Mouse (Mus musculus) heart, adult 9 months (tissue): ENCODE measurements around the gene Hlx.

Experiments used
- DNase-seq, 2 experiments: peaks; one replicate each; pipeline ENCODE4 v3.0.0; 2022; ENCODE audit warnings: low spot score in 2 of 2

Gene Hlx

GRCm38 (mm10) chr1:184716117-184716516 lies 16.3 kb downstream of the Hlx start:
- no peak for DNase-seq

DNA sequence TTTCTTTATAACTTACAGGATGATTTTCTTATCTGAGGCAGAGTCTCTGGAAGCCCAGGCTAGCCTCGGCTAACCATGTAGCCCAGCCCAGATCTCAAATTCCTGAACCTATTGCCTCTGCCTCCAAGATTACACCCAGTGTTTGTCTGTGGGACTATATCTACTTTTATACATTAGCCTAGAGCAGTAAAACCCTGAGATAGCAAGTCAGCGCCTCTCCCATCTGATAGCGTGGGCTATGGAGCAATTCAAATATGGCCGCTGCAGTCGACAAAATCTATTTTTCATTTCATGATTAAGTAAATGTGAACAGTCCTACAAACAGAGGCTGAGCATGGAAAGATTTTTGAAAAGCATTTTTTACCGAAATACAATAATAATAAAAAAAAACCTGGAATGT lies 16.7 kb downstream of the Hlx start:
- no peak for DNase-seq

DNA sequence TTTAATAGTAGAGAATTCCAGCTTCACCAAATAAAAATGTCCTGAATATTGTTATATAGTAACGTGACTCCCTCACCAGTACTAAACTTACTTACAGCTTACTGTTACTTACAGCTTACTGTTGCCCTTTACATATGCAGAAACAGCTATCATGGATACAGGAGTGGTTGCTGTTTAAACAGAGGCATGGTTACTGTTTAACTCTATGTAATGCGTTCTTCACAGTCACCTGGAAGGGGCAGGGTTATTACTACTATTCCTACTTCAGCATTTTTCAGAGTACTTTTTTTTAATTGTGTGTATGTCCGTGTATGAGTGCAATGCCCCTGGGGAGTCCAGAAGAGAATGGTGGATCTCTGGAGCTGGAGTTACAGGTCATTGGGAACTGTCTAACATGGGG lies 17.9 kb downstream of the Hlx start:
- no peak for DNase-seq

DNA sequence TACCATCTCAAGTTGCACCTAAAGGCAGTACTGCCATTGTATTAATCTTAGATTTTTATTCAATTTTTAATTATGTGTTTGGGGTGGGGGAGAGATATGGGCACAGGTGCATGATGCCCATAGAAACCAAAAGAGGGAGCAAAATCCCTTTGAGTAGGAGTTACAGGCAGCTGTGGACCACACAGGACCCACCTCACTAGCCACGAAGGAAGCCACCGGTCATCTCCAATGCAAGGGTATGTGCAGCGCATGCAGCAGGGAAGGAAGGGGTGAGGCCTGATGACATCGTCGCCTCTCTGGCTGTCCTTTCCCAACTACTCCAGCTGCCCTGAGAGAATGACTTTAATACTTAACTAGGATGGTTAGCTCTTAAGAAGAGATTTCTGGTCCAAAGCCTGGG lies 18.7 kb downstream of the Hlx start:
- DNase-seq: no peak

- no peak for DNase-seq
Measured at GRCm38 (mm10) chr1:184707532-184708248, 24.7 kb downstream of the Hlx start.

DNA sequence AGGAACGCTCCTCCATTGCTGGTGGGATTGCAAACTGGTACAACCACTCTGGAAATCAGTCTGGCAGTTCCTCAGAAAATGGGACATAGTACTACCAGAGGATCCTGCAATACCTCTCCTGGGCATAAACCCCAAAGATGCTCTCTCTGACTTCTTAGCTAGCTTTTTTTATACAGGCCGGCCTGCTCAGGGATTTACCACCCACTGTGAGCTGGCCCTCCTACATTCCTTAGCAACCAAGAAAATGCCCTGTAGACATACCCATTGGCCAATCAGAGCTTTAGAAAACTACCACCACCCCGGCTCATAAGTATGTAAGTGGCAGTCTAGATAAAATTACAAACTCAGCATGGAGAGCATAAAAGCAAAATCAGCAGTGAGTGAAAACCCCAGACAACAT lies 27.5 kb downstream of the Hlx start:
- no peak for DNase-seq

DNA sequence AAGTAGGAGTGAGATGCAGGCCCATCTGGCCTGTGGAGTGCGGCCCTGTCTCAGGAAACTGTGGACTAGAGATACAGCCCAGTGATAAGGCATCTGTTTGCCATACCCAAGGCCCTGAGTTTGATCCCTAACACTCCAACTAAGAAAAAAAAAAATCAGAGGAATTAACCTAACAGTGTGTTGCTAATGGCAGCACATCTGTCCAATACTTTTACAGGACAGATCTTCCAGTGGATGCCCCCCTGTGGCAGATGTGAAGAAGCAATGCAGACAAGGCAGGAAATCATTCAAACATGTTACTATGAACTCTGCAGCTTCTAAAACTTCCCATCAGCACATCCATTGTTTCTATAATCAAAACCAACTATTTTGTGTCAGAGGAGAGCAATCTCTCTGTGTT lies 33.1 kb downstream of the Hlx start:
- no peak for DNase-seq

DNA sequence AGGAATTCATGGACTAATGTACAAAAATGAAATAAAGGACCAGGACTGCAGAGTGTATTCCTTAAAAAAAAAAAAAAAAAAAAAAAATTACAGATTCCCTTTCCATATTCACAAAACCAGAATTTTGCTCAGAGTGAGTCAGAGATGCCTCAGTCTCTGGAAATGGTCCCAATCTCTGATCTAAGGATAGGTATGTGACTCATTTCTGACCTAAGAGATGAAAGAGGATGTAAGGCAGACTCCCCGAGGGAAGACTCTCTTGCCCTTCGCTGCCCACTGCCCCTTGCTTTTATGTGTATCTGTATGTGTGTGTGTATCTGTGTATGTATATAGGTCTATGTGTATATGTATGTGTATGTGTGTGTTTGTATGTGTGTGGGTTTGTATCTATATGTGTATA lies 37.0 kb downstream of the Hlx start:
- DNase-seq: no peak

- no peak for DNase-seq
Measured at GRCm38 (mm10) chr1:184692204-184692904, 40.1 kb downstream of the Hlx start.

DNA sequence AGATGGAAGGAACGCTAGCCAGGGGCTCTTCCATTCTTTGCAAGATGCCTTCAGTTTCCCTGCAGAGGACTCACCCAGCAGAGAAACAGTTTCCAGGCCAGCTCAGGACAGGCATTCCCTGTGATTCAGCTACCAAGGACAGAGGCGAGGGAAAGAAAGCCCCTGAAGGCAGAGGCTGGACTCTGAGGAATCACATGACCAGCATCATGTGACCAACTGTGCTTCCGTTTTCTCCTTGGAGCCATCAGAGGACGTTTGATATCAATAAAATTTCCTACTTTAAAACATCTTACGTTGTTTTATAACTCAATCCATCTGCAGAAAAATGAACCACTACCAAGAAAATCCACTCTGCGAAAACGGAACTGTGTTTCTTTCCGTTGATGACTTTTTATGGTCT lies 41.2 kb downstream of the Hlx start:
- no peak for DNase-seq

DNA sequence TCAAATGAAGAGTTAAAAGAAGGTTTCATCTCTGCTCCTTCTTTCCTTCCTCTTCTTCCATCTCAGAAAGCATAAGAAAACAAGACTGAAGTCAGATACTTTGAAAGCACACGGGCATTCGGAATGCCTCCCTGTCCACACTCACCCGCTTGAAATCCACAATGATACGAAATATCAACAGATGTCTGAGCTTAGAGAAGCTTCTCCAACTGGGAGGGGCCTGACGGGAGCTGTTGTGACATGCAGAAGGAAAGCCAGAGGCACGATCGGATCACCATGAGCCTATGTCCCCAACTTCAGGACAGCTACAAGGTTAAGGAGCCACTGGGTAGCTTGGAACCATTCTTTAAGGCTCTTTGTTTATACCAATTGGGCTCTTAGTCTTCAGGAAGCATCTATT lies 44.4 kb downstream of the Hlx start:
- no peak for DNase-seq

DNA sequence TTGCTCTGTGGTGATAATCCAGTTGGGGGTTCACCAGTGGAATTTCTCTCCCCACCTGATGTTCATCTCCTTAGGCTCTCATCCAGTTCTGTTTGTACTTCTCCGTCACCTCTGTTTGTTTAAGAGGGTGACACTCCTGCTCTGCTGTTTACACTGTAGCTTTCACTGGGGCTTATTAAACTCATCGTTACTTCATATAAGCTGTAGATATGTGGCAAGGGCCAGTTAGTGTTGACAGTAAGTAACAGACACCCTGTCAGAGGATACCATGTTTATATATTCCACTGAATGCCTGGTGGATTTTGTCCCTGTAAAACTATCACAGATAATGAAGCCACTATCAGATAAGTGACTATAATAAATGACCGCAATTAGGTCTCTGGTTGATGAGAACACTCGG lies 44.9 kb downstream of the Hlx start:
- DNase-seq: no peak

GRCm38 (mm10) chr1:184683541-184683940 lies 48.9 kb downstream of the Hlx start:
- no peak for DNase-seq

GRCm38 (mm10) chr1:184679416-184679965 lies 52.9 kb downstream of the Hlx start:
- no peak for DNase-seq

- DNase-seq: no peak
Measured at GRCm38 (mm10) chr1:184677641-184678040, 54.8 kb downstream of the Hlx start.
